Mouse (Mus musculus): ENCODE measurements around the gene Pef1.

GRCm38 (mm10) chr4:130164121-130164520 lies 61.8 kb downstream of the Pef1 start:
- TF ChIP-seq CTCF (IDR thresholded peaks at IDR 0.05; ENCODE audit: insufficient read depth, low read depth, low read length) (no peak), POLR2A (IDR thresholded peaks at IDR 0.05; ENCODE audit: insufficient read depth, low read depth, low read length) (no peak)

Data from olfactory bulb, adult 2 months (tissue).